Mouse (Mus musculus) liver, adult 2 months (tissue): ENCODE measurements around the gene Ikbip. TPM values are rescaled to one million over a fixed set of nuclear protein-coding genes. Genes with fewer than 3 reads are reported as not detected.
A peak's percentile ranks its signal among the peaks of the same experiment; 100 is the strongest.

Experiments used
- DNase-seq: peaks from one replicate; pipeline ENCODE4 v3.0.0-alpha.2; 2011; ENCODE audit warnings: low read depth, low spot score; ENCODE audit errors: extremely low read depth
- H3K27ac ChIP-seq: fragments of 200-500 bp; replicated peaks from 2 replicates; pipeline ENCODE4 v1.5.1; 2012; ENCODE audit warnings: low read depth, mild to moderate bottlenecking, control low read depth, inconsistent platforms, low read length; ENCODE audit not compliant: insufficient read depth
- H3K27me3 ChIP-seq: fragments of 200-500 bp; 2 replicates; pipeline ENCODE4 v1.6.1; 2012; ENCODE audit warnings: mild to moderate bottlenecking, moderate library complexity, low read length, inconsistent platforms; ENCODE audit not compliant: control insufficient read depth, insufficient read depth
- H3K36me3 ChIP-seq: fragments of 200-500 bp; 2 replicates; pipeline ENCODE4 v1.6.1; 2012; ENCODE audit warnings: low read length, inconsistent platforms; ENCODE audit not compliant: control insufficient read depth, insufficient read depth
- H3K4me1 ChIP-seq: fragments of 200-500 bp; 2 replicates; pipeline ENCODE4 v1.6.1; 2011; ENCODE audit warnings: low read length; ENCODE audit not compliant: control insufficient read depth, insufficient read depth
- H3K4me3 ChIP-seq: fragments of 200-500 bp; 2 replicates; pipeline ENCODE4 v1.5.1; 2011; ENCODE audit warnings: low read depth, mild to moderate bottlenecking, control low read depth, low read length, moderate library complexity; ENCODE audit not compliant: insufficient read depth
- H3K79me2 ChIP-seq: fragments of 200-500 bp; 2 replicates; pipeline ENCODE4 v1.6.1; 2012; ENCODE audit warnings: inconsistent platforms, mild to moderate bottlenecking, low read length, moderate library complexity; ENCODE audit not compliant: control insufficient read depth, insufficient read depth
- H3K9ac ChIP-seq: fragments of 200-500 bp; 2 replicates; pipeline ENCODE4 v1.6.1; 2012; ENCODE audit warnings: low read depth, mild to moderate bottlenecking, control low read depth, inconsistent platforms, low read length
- CTCF ChIP-seq: fragments of 200-500 bp; IDR thresholded peaks from 2 replicates; pipeline ENCODE4 v1.5.1; 2011; ENCODE audit warnings: low read depth, low read length, control low read depth
- POLR2A ChIP-seq: fragments of 200-500 bp; IDR thresholded peaks from 2 replicates; pipeline ENCODE4 v1.6.1; 2011; ENCODE audit warnings: low read length, control low read depth; ENCODE audit not compliant: insufficient read depth; ENCODE audit errors: extremely low read depth
- WGBS: fragments of 180-500 bp; shearing (Covaris S2); methylation state at CpG from one replicate; pipeline ENCODE4 v1.1.7; 2018; 5-methylcytosine and 5-hydroxymethylcytosine counted together
- polyA plus RNA-seq: library from polyadenylated mRNA; depleted of rRNA; stranded (reverse); fragments of >200 nt; gene quantifications from 2 replicates; pipeline ENCODE4 v1.2.3, GENCODE M21; 2012
- total RNA-seq: library from RNA; depleted of rRNA; stranded (reverse); fragments of >200 nt; gene quantifications from 2 replicates; pipeline ENCODE4 v1.2.3, GENCODE M21; 2014

Gene Ikbip
- total and polyA plus RNA-seq, 2 experiments = 0.38 to 6.9 TPM

DNA sequence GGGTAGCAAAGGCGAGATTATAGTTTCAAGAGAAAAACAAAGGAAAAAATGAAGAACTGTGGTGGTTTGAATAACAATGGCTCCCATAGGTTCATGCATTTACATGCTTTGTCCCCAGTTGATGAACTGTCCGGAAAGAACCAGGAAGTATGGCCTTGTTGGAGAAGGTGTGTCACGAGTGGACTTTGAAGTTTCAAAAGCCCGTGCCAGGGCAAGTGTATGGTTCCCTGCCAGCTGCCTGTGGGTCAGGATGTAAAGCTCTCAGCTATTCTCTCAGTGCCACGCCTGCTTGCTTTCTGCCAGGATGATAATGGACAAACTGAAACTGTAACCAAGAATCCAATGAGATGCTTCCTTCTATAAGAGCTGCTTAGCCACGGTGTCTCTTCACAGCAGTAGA lies 20.4 kb upstream of the Ikbip start:
- peak; percentile 12 for DNase-seq
- Histone ChIP-seq H3K79me2 (no peaks in the 10 kb centered on the region), H3K9ac (no peak overlapping the region), H3K4me3 (no peak overlapping the region), H3K27me3 (no peaks in the 10 kb centered on the region), H3K4me1 (peaks cover 2% of the 10 kb centered on the region; the same call in 1 of the 2 replicates), H3K27ac (no peak overlapping the region), H3K36me3 (no peaks in the 10 kb centered on the region; the same call in 1 of the 2 replicates)
- TF ChIP-seq CTCF (no peak), POLR2A (no peak)
- WGBS = 64% methylated on average over 6 of the region's 6 CpGs

GRCm38 (mm10) chr10:91071768-91072167 lies 11.0 kb upstream of the Ikbip start:
- WGBS = 66% methylated on average over 1 of the region's 1 CpGs

GRCm38 (mm10) chr10:91073345-91073744 lies 9.4 kb upstream of the Ikbip start:
- no peak overlapping the region for H3K9ac ChIP-seq
- H3K4me3 ChIP-seq = no peak overlapping the region
- H3K4me1 ChIP-seq = no peaks in the 10 kb centered on the region
- H3K27ac ChIP-seq = no peak overlapping the region
- H3K36me3 ChIP-seq = no peaks in the 10 kb centered on the region
- TF ChIP-seq CTCF = no peak
- TF ChIP-seq POLR2A = no peak
- no peaks in the 10 kb centered on the region for H3K79me2 ChIP-seq
- DNase-seq = no peak
- no peaks in the 10 kb centered on the region for H3K27me3 ChIP-seq
- WGBS = 80% methylated on average over 3 of the region's 3 CpGs

More at GRCm38 (mm10) chr10:91071768-91072167, 11.0 kb upstream of the Ikbip start:
- no peaks in the 10 kb centered on the region for H3K4me1 ChIP-seq
- no peaks in the 10 kb centered on the region for H3K27me3 ChIP-seq
- no peak for TF ChIP-seq POLR2A
- TF ChIP-seq CTCF = no peak
- no peak overlapping the region for H3K4me3 ChIP-seq
- no peak for DNase-seq
- no peak overlapping the region for H3K27ac ChIP-seq
- H3K79me2 ChIP-seq = no peaks in the 10 kb centered on the region
- H3K9ac ChIP-seq = no peak overlapping the region
- H3K36me3 ChIP-seq = no peaks in the 10 kb centered on the region; the same call in 1 of the 2 replicates

- Histone ChIP-seq H3K4me1 (no peaks in the 10 kb centered on the region), H3K9ac (no peak overlapping the region), H3K27ac (no peak overlapping the region), H3K4me3 (no peak overlapping the region), H3K79me2 (no peaks in the 10 kb centered on the region), H3K27me3 (no peaks in the 10 kb centered on the region), H3K36me3 (no peaks in the 10 kb centered on the region)
- 84% methylated on average over 2 of the region's 2 CpGs for WGBS
- no peak for DNase-seq
- TF ChIP-seq CTCF (no peak), POLR2A (no peak)
These were observed 6.1 kb upstream of the Ikbip start for GRCm38 (mm10) chr10:91076667-91077066.

GRCm38 (mm10) chr10:91080540-91080939 lies 2.2 kb upstream of the Ikbip start:
- no peaks in the 10 kb centered on the region for H3K4me1 ChIP-seq
- WGBS = 72% methylated on average over 5 of the region's 5 CpGs
- no peak overlapping the region for H3K9ac ChIP-seq

GRCm38 (mm10) chr10:91081959-91082507 lies 707 bp upstream of the Ikbip start:
- under 1% methylated on average over 27 of the region's 27 CpGs for WGBS
- DNase-seq = peak; percentile 26
- H3K9ac ChIP-seq = peak overlapping the region; percentile 79

More at GRCm38 (mm10) chr10:91080540-91080939, 2.2 kb upstream of the Ikbip start:
- Histone ChIP-seq H3K27ac (no peak overlapping the region), H3K79me2 (no peaks in the 10 kb centered on the region), H3K27me3 (no peaks in the 10 kb centered on the region), H3K36me3 (no peaks in the 10 kb centered on the region), H3K4me3 (no peak overlapping the region)
- no peak for TF ChIP-seq POLR2A
- no peak for TF ChIP-seq CTCF
- peak; percentile 7 for DNase-seq

More at GRCm38 (mm10) chr10:91081959-91082507, 707 bp upstream of the Ikbip start:
- H3K27ac ChIP-seq = peak overlapping the region; percentile 57
- no peaks in the 10 kb centered on the region for H3K27me3 ChIP-seq
- peak overlapping the region; percentile 91 for H3K4me3 ChIP-seq
- TF ChIP-seq CTCF = no peak
- TF ChIP-seq POLR2A = no peak
- H3K79me2 ChIP-seq = no peaks in the 10 kb centered on the region
- H3K4me1 ChIP-seq = no peaks in the 10 kb centered on the region
- no peaks in the 10 kb centered on the region for H3K36me3 ChIP-seq
